Mouse (Mus musculus): ENCODE measurements around the gene Olfr1055.
"Not testable (repeated sequence)": the region's sequence is repeated elsewhere in the genome, so short reads cannot be mapped to it uniquely, and the experiment has no call there.

Olfr1055 gene

GRCm38 (mm10) chr2:86350184-86350583 is at the start of gene Olfr1055:
Gene Olfr1055, minus strand, starts transcription at chr2:86350284.
- no peak for DNase-seq (ENCODE audit: low spot score in 2 of 2)

DNA sequence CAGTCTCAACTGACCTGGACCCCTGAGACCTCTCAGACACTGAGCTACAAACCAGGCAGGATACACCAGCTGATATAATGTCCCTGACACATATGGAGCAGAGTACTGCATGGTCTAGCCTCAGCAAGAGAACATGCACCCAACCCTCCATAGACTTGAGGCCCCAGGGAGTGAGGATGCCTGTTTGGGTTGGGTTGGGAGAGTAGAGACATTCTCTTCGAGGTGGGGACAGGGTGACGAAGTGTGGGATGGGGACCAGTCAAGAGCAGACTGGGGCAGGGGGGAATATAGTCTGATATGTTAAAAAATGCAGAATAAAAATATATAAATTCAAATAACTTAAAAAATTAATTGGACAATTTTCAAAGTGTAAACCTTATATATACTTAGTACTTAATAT is 45.0 kb upstream of the Olfr1055 start:
- DNase-seq (ENCODE audit: low spot score in 2 of 2), result no peak

DNA sequence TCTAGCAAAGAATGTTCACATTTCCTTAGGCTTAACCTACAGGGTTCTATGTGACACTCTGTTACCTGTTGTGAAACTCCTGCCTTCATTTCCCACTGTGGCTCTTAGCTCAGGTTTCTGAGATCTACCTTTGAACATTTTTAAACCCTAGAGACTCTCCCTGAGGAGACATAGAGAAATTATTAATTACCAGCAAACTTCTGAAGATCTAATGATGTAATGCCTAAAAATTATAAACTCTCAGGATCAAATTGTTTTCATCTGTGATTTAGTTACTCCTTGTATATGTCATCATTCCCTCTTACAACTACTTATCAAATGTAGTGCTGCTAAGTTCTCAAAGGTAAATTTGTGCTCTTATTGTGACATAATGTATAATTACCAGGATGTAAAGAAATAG is 38.4 kb upstream of the Olfr1055 start, which contains the start of gene Olfr1058:
Gene Olfr1058 (minus strand): TSS at position 101 of the 400 bp plus-strand sequence.
- not testable (repeated sequence) for DNase-seq (ENCODE audit: low spot score in 2 of 2)

- no peak for DNase-seq (ENCODE audit: low spot score in 2 of 2)
Measured at GRCm38 (mm10) chr2:86378293-86378692, 28.2 kb upstream of the Olfr1055 start, which contains the start of gene Olfr1057. Gene Olfr1057, minus strand, starts transcription at chr2:86378393.

DNA sequence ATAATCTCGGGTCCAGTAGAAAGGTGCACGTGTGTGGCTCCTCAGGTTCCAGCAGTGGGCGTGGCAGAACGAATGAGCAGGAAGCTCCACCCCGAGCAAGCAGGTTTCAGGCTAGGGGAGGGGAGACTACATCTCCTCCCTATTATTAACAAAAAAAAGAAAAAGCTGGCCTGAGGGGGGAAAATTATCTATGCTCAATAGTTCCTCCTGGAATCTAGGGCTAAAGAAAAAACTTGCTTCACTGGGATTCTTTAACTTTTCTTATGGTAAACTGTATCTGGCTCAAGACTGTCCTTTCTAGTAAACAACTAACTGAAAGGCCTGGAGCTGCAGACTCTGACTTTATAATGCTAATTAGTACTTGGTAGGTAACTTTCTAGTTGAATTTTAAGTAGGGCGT is 16.3 kb upstream of the Olfr1055 start:
- DNase-seq (ENCODE audit: low spot score in 2 of 2), result not testable (repeated sequence)

DNA sequence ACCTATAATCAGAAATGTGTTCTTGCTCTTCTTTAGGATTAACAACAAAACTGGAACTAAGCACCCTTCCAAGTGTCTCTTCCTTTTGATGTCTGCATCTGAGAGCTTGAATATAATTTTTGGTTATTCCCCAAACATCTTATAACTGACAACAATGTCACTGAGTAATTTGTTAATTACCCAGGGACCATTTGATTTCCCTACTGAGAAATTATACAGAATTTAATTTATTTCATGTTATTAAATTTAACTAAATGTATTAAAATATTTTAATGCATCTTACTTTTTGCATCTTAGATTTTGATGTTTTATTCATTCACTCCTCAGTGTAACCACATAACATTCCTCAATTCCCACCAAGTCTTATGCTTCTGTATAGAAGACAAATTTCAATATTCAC is 12.3 kb upstream of the Olfr1055 start, which contains the start of gene Olfr1056:
Gene Olfr1056 (minus strand): TSS at position 101 of the 400 bp plus-strand sequence.
- no peak for DNase-seq (ENCODE audit: low spot score in 2 of 2)

GRCm38 (mm10) chr2:86351751-86352150 is 1.7 kb upstream of the Olfr1055 start:
- DNase-seq (ENCODE audit: low spot score in 2 of 2), result not testable (repeated sequence)

- DNase-seq (ENCODE audit: low spot score in 2 of 2), result no peak
Measured at GRCm38 (mm10) chr2:86335333-86335732, 14.8 kb downstream of the Olfr1055 start, which contains the start of gene Olfr1054. Gene Olfr1054, minus strand, starts transcription at chr2:86335433.

DNA sequence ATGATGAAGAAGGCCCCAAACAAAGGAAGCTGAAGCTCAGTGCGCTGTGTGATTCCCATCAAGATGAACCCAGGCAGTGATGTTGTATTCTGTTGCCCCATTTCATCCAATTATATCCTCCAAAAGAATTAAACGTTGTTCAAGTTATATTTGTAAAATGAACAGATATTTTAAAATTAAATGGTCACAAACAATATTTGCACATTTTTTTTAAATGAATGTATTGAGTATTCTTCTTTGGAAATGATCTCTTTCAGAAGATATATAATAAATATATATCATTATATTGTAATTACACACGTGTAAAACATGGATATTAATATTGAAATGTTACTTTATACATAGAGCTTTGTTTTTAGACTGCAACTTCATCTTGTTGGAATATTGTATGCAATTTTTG is 34.9 kb downstream of the Olfr1055 start, which contains the start of gene Olfr1053:
Gene Olfr1053 (minus strand): TSS at position 101 of the 400 bp plus-strand sequence.
- DNase-seq (ENCODE audit: low spot score in 2 of 2), result no peak

Measured in urinary bladder, adult 18-20 months (tissue).